Mouse (Mus musculus) small intestine, adult 10 weeks (tissue): ENCODE results near the gene Rai1. TPM values are rescaled to one million over a fixed set of nuclear protein-coding genes. Genes with fewer than 3 reads are reported as not detected.

Experiments
- polyA plus RNA-seq: library from polyadenylated mRNA; stranded (reverse); fragments of 350-450 nt; fragmentation: Illumina TruSeq; extraction: RNeasy Lipid Tissue Mini Kit (QIAGEN cat#74804); gene quantifications from one replicate; pipeline ENCODE4 v1.2.3, GENCODE M21; 2014; ENCODE audit warnings: low replicate concordance

The Rai1 gene
- polyA plus RNA-seq = 1.2 TPM

DNA sequence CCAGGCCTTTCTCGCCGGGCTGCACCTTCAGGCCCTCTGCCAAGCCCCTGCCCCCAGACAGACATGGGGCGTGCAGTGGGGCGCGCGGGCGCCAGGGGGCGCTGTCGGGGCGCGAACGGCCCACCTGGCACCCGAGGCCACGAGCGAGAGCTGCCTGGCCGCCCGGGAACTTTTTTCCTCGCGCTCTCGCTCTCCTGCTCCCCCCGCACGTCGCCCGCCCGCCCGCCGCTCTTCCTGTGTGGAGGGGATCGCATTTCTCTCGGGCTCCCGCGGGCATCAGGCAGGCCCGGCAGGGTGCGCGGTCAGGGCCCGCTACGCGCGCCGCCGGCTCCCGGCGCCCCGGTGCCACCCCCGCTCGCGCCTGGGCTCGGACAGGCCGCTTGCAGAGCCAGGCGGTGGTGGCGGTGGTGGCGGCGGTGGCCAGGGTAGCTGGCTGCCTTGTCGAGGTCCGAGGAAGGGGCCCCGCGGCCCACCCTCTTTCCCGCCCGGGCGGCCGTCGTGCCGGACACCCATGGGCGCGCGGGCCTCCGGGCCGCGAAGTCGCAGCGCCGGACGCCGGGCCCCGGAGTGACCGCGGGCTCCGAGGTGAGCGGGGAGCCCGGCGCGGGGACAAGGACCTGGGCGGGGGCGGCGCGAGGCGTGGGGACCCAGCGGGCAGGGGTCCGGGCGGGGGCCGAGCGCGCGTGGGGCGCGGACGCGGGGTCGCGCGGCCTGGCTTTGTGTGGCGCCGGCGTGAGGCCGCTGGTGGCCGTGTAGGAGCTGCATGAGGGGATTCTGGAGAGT lies at the start of gene Rai1:
Gene Rai1 (plus strand): TSS at position 204 of the 783 bp plus-strand sequence.

DNA sequence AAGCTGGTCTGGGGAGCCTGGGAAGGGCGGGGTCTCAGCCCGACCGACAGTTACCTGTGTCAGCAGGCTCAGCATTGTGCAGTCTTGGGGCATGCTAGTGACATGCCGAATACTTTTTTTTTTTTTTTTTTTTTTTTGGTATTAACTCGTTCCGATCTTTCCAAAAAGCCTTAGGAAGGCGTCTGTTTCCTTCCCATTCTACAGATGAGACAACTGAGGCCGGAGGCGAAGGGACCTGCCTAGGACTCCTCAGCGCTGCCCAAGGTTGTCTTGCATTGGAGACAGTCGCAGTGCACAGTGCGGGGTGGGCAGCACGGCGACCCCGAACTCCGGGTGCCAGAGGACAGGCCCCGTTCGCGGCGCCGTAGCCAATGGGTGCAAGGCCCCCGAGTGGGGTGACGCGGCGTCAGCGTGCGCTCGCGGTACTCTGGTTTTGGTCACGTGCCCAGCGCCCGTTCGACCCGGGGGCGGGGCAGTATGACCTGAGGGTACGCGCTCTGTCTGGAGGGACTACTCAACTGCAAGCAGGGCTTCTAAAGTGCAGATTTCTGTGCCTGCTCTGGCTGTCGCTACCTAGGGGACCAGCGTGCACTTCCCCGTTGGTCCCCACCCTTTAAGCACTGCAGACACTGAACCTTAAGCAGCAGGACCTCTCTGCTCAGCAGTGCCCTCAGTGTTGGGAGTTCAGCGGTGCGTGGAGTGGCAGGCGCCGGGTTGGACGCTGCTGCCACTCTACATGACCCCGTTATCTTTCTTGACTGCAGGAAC lies 117.8 kb downstream of the Rai1 start, which contains the start of gene Srebf1:
Gene Srebf1 (minus strand): TSS at position 113 of the 768 bp plus-strand sequence.

Other genes with a start within 250 kb of the Rai1 start
- 5.6 TPM for gene Med9, start 156.8 kb upstream of the Rai1 start, polyA plus RNA-seq
- gene Rasd1, start 140.1 kb upstream of the Rai1 start, polyA plus RNA-seq = 0.45 TPM
- not detected for gene Pemt, start 58.5 kb upstream of the Rai1 start, polyA plus RNA-seq
- 0.26 TPM for gene Srebf1, start 117.6 kb downstream of the Rai1 start, polyA plus RNA-seq
- 14.9 TPM for gene Tom1l2, start 247.9 kb downstream of the Rai1 start, polyA plus RNA-seq
- 1.5 TPM for gene Drc3, start 248.3 kb downstream of the Rai1 start, polyA plus RNA-seq